Mouse (Mus musculus) gastrocnemius, adult 2 months (tissue): ENCODE results near the gene Depdc1b. TPM values are rescaled to one million over a fixed set of nuclear protein-coding genes. Genes with fewer than 3 reads are reported as not detected.

Experiments used
- DNase-seq: peaks from one replicate; pipeline ENCODE4 v3.0.0; 2022
- H3K27ac ChIP-seq: fragments of 200-600 bp; 2 replicates; pipeline ENCODE4 v1.8.1; 2022; ENCODE audit warnings: mild to moderate bottlenecking
- H3K4me3 ChIP-seq: fragments of 200-600 bp; 2 replicates; pipeline ENCODE4 v1.8.1; 2022; ENCODE audit warnings: mild to moderate bottlenecking, moderate library complexity
- CTCF ChIP-seq: fragments of 200-600 bp; IDR thresholded peaks from 2 replicates; pipeline ENCODE4 v1.8.1; 2022; ENCODE audit warnings: antibody characterized with exemption, mild to moderate bottlenecking, moderate library complexity
- intact Hi-C: fragments of 180-260 bp; cut with DNase I; formaldehyde crosslinking; loops from one replicate; pipeline ENCODE4 v1.15.1; 2025
- total RNA-seq, 2 experiments: library from RNA; stranded (reverse); gene quantifications; 2 replicates each; pipeline ENCODE4 v1.2.3; 2021

The Depdc1b gene
- total RNA-seq, 2 experiments from 2014 or later: not detected

- H3K27ac ChIP-seq: no peak overlapping the region
- no peak for TF ChIP-seq CTCF
These were observed 65.0 kb downstream of the Depdc1b start for GRCm38 (mm10) chr13:108381161-108381560.

DNA sequence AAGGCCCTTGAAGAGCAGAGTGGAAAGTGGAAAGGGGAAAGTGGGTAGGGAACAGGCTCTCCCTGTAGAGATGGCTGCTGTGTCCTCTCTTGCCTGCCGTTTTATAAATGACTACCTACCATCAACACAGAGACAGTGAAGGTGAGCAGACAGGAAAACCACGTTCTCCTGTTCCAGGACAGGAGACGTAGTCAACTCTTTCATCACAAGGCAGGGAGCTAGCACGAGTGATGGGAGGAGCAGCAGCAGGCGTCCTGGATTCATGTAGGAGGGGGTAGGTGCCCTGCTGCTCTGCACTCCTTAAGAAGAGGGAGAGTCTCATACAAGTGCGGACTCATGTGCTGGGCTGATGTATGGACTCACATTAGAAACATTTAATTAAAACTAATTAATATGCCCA lies 66.9 kb downstream of the Depdc1b start:
- TF ChIP-seq CTCF: no peak
- no peak for DNase-seq
- H3K4me3 ChIP-seq: no peak overlapping the region
- intact Hi-C loops: loop anchor here (10.0 kb wide), 1 partner anchor 822 kb away; no protein-coding TSS in a partner anchor
- H3K27ac ChIP-seq: no peak overlapping the region

More at GRCm38 (mm10) chr13:108381161-108381560, 65.0 kb downstream of the Depdc1b start:
- no peak for DNase-seq
- H3K4me3 ChIP-seq: no peak overlapping the region
- intact Hi-C loops: loop anchor here (10.0 kb wide), 1 partner anchor 824 kb away; no protein-coding TSS in a partner anchor

- intact Hi-C loops: loop anchor here (10.0 kb wide), 1 partner anchor 819 kb away; no protein-coding TSS in a partner anchor
- Histone ChIP-seq H3K27ac (no peak overlapping the region), H3K4me3 (no peak overlapping the region)
- DNase-seq: no peak
- TF ChIP-seq CTCF: no peak
These were observed 69.9 kb downstream of the Depdc1b start for GRCm38 (mm10) chr13:108386058-108386457.

DNA sequence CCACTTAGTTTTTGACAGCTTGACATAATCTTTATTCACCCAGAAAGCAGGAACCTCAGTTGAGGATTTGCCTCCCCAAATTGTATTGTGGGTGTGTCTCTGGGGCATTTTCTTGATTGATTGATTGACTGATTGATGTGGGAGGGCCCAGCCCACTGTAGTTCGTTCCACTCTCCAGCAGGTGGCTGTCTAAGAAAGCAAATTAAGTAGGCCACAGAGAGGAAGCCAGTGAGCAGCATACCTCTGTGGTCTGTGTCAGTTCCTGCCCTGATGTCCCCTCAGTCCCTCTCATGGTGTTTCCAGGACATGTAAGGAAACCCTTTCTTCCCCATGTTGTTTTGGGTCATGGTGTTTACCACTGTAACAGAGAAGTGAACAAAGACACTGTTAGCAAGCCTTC lies 74.4 kb downstream of the Depdc1b start:
- DNase-seq: no peak
- Histone ChIP-seq H3K4me3 (no peak overlapping the region), H3K27ac (no peak overlapping the region)
- TF ChIP-seq CTCF: peak; percentile 78
- intact Hi-C loops: no loop called here

DNA sequence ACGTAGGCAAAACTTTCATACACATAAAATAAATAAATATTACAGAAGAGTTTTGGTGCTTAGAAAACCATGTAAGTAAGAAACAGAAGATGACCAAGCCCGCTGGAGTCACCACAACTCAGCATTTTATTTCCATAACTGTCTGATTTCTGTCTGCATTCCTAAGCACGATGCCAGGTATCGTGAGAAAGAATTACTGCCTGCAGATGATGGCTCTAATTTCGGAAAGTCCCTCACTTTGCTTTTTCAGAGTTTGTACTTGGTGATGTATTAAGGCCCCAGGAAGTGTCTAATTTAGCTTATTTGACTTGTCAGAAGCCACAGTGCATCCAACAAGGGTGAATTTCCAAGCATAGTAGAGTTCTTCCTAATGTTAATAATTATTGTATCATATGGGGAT lies 87.1 kb downstream of the Depdc1b start:
- H3K4me3 ChIP-seq: no peak overlapping the region
- TF ChIP-seq CTCF: no peak
- H3K27ac ChIP-seq: no peak overlapping the region
- intact Hi-C loops: no loop called here
- DNase-seq: no peak

DNA sequence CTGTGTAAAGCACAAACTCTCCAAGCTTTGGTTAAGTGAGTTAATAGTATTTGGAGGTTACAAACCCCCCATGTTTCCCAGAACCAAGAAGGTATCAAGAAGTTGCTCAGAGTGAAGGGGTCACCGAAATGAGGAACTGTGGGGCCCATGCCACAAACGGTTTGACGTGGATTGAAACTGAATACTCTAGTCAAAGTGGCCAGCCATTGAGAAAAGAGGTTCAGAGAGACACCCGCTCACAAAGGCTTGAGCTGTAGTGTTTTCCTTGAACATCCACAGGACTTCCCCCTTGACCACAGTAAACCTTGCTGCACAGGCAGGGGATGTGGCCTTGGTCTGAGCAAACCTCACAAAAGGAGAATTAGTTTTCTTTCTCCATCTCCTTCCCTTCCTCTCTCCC lies 88.2 kb downstream of the Depdc1b start:
- Histone ChIP-seq H3K4me3 (no peak overlapping the region), H3K27ac (no peak overlapping the region)
- no peak for DNase-seq
- intact Hi-C loops: no loop called here
- no peak for TF ChIP-seq CTCF

DNA sequence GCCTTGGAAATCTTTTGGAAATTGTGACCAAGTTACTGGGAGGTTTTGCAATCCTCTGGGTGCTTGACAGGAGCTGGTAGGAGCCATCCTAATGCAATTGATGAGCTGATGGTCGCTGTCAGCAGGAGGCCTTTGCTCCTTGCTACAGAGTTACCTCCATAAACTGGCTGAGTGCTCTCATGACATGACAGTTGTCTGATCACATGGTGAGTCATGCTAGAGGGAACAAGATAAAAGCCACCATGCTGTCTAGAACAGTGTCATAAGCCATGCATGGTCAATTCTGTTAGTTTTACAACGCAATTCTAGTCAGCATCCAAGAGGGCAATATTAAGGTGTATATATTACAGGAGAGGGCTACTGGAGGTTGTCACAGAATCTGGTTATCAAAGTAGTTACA lies 99.3 kb downstream of the Depdc1b start:
- Histone ChIP-seq H3K27ac (no peak overlapping the region), H3K4me3 (no peak overlapping the region)
- TF ChIP-seq CTCF: no peak
- no peak for DNase-seq
- intact Hi-C loops: no loop called here

DNA sequence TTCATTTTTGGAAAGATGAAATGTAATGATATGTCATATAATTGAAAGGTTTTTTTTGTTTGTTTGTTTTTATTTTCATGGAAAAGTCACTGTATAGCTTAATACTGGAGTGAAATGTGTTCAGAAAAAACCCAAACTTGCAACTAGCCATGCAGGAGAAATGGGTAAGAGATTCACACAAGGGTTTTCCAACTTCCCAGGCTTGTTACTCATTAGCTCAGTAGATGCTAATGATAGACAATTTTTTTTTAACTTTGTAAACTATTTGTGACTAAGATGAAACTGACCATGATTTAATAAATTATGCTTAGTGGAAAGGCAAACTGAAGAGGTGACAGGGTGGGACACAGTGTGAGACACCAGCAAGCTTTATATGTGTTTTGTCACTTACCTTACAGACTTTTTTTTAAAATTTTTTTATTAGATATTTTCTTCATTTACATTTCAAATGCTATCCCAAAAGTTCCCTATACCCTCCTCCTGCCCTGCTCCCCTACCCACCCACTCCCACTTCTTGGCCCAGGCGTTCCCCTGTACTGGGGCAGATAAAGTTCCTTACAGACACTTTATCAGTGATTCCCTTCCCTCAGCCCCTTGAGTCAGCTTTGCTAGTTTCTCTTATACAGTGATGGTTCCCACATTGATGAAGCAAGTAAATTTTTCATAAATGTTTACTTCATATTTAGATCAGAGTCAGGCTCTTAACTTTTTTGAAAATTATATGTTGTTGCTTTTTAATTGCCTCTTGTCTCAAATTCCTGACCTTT lies 102.8 kb downstream of the Depdc1b start:
- Histone ChIP-seq H3K27ac (no peak overlapping the region), H3K4me3 (no peak overlapping the region)
- no peak for TF ChIP-seq CTCF
- intact Hi-C loops: no loop called here
- DNase-seq: no peak

DNA sequence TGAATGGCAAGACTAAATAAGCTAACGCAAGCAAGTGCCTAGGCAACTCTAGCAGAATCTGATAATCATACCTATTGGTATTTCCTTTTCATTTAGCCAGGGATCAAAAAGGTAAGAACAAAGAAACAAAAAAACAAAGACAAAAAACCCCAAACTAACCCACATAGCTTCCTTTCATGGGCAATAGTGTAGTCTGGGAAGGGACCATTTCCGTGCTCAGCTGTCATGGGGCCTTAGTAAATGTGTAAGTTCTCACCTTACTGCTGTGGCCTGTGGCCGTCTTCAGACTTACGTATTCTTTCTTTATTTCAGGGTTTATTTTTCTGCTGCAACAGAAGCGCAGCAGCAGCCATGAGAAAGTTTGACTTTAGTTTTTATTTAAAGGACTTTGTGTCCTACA lies 110.2 kb downstream of the Depdc1b start:
- intact Hi-C loops: no loop called here
- DNase-seq: no peak
- no peak for TF ChIP-seq CTCF
- Histone ChIP-seq H3K27ac (no peak overlapping the region), H3K4me3 (no peak overlapping the region)

- intact Hi-C loops: no loop called here
- H3K4me3 ChIP-seq: no peak overlapping the region
- no peak overlapping the region for H3K27ac ChIP-seq
- TF ChIP-seq CTCF: no peak
- no peak for DNase-seq
These were observed 112.7 kb downstream of the Depdc1b start for GRCm38 (mm10) chr13:108428809-108429208.

DNA sequence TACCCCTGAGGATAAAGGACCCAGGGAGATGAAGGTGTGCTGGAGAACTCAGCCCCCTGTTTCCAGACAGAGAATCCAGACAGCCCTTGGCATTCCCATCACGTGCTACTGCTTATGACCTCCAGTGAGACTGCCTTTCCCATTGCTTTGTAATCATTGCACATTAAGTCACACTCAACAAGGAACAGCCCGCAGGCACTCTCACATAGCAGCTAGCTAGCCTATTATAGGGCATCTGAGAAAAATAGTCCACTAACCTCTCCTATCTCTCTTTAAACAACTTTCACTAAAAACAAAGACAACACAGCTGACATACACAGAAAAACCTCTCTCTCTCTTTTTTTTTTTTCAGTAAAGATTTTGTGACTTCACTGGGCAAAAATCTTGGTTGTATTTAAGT lies 113.5 kb downstream of the Depdc1b start:
- no peak for DNase-seq
- TF ChIP-seq CTCF: no peak
- no peak overlapping the region for H3K27ac ChIP-seq
- no peak overlapping the region for H3K4me3 ChIP-seq
- intact Hi-C loops: no loop called here

DNA sequence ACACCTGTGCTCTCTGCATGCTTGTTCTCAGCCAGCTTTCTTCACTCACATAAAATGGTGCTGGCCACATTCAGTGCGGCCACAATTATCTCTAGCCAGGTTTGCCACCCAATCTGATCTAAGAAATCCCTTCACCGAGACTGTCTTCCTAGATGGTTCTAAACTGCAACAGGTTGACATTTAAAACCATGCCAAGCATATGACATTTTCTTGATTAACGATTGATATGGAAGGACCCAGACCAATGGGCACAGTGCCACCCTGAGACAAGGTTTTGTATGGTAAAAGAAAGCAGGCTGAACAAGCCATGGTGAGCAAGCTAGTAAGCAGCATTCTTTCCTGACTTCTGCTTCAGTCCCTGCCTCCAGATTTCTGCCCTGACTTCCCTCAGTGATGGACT lies 115.6 kb downstream of the Depdc1b start:
- no peak overlapping the region for H3K27ac ChIP-seq
- intact Hi-C loops: no loop called here
- TF ChIP-seq CTCF: no peak

DNA sequence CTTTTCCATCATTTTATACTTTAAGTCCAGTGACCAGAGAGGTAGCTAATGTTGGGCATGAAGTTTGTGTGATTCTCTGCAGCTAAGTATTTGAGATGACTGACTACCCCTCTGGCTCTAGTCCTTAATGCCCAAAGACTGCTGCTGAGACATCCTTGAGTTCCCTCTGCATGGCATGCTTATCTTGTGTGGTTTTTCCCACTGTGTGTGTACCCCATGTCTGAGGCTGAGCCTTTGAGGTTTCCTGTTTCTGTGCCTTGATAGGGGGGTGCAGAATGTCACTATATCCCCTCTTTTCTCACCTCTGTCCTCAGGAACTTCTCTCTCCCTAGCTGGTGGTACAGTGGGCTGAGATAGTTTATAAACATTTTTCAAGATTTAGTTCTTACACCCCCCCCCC lies 119.6 kb downstream of the Depdc1b start:
- intact Hi-C loops: no loop called here
- no peak for TF ChIP-seq CTCF
- Histone ChIP-seq H3K4me3 (no peak overlapping the region), H3K27ac (no peak overlapping the region)
- no peak for DNase-seq

More for the DNA sequence above, 115.6 kb downstream of the Depdc1b start:
- H3K4me3 ChIP-seq: no peak overlapping the region
- no peak for DNase-seq

DNA sequence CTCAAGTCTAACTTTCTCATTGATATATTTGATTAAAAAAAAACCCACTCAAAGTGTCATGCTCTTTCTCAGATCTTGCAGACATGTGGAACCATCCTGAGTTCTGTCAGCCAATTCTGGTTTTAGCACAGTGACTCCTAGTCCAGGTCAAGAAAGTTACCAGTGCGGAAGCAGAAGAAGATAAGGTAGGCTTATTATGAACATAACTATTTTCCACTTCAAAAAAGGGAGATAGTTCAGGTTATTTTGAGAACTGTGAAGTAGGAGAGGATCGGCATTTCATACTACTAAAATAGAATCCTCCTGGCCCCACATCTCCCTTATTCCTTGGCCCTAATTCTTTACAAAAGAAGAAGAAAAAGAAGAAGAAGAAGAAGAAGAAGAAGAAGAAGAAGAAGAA lies 121.3 kb downstream of the Depdc1b start:
- TF ChIP-seq CTCF: no peak
- DNase-seq: no peak
- no peak overlapping the region for H3K27ac ChIP-seq
- no peak overlapping the region for H3K4me3 ChIP-seq
- intact Hi-C loops: no loop called here
